Mouse (Mus musculus) liver, embryonic 14.5 days (tissue): ENCODE data around the gene C2cd2.

Source experiments
- CTCF ChIP-seq: IDR thresholded peaks from 2 replicates; pipeline ENCODE4 v1.5.1; 2016; ENCODE audit warnings: antibody characterized with exemption, low read depth, control low read depth
- EP300 ChIP-seq: IDR thresholded peaks from 2 replicates; pipeline ENCODE4 v1.6.1; 2016; ENCODE audit warnings: antibody characterized with exemption, low read depth

DNA sequence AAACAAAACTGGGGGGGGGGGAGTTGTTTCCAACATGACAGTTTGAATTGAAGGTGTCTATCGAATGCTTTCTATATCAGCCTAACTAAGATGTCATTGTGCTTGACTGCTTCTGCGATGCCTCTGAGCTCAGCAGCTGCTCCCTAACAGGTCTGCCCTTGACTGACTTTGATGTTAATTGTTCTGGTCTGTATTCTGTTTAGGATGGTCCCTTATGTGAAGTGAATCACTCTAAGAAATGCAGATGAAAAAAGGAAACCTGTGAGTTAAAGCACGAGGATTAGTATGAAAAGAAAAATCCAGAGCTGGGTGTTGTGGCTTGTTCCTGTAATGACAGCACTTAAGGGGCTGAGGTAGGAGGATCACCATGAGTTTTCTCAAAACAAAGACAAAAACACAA, 26.6 kb downstream of the C2cd2 start:
- TF ChIP-seq CTCF (no peak), EP300 (no peak)
